Mouse (Mus musculus) midbrain, embryonic 16.5 days (tissue): ENCODE data around the gene Mettl23. TPM values are rescaled to one million over a fixed set of nuclear protein-coding genes. Genes with fewer than 3 reads are reported as not detected.
"Not testable (repeated sequence)": the region's sequence is repeated elsewhere in the genome, so short reads cannot be mapped to it uniquely, and the experiment has no call there.

ENCODE experiments used
- ATAC-seq: fragments of 200-750 bp; cut with Nextera tagmentation; 2 replicates; pipeline ENCODE4 v1.8.0; 2017; ENCODE audit warnings: moderate TSS enrichment
- H3K27ac ChIP-seq: fragments of 300-500 bp; sonication (generic); 2 replicates; pipeline ENCODE4 v1.5.1; 2014; ENCODE audit warnings: mild to moderate bottlenecking, low read length, mixed read lengths
- H3K27me3 ChIP-seq: fragments of 300-500 bp; sonication (generic); 2 replicates; pipeline ENCODE4 v1.6.1; 2014; ENCODE audit warnings: low read depth, low read length, mixed read lengths; ENCODE audit not compliant: control insufficient read depth, insufficient read depth
- H3K36me3 ChIP-seq: fragments of 300-500 bp; sonication (generic); 2 replicates; pipeline ENCODE4 v1.6.1; 2014; ENCODE audit warnings: mild to moderate bottlenecking, low read length, moderate library complexity, mixed read lengths; ENCODE audit not compliant: control insufficient read depth, insufficient read depth
- H3K4me1 ChIP-seq: fragments of 300-500 bp; sonication (generic); 2 replicates; pipeline ENCODE4 v1.6.1; 2014; ENCODE audit warnings: mild to moderate bottlenecking, low read length, mixed read lengths; ENCODE audit not compliant: control insufficient read depth, insufficient read depth
- H3K4me2 ChIP-seq: fragments of 300-500 bp; sonication (generic); 2 replicates; pipeline ENCODE4 v1.6.1; 2014; ENCODE audit warnings: mild to moderate bottlenecking, low read length, mixed read lengths
- H3K4me3 ChIP-seq: fragments of 300-500 bp; sonication (generic); 2 replicates; pipeline ENCODE4 v1.5.1; 2014; ENCODE audit warnings: low read depth, mild to moderate bottlenecking, low read length, moderate library complexity, mixed read lengths
- H3K9ac ChIP-seq: fragments of 300-500 bp; sonication (generic); 2 replicates; pipeline ENCODE4 v1.6.1; 2014; ENCODE audit warnings: low read depth, low read length, mixed read lengths
- H3K9me3 ChIP-seq: fragments of 300-500 bp; sonication (generic); replicated peaks from 2 replicates; pipeline ENCODE4 v1.6.1; 2014; ENCODE audit warnings: mild to moderate bottlenecking, low read length, mixed read lengths; ENCODE audit not compliant: control insufficient read depth, poor library complexity, severe bottlenecking
- WGBS: fragments of 180-500 bp; shearing (Covaris S2); extraction: QIAGEN DNeasy Blood & Tissue Kit; methylation state at CpG from one replicate; pipeline ENCODE4 v1.1.7; 2014; 5-methylcytosine and 5-hydroxymethylcytosine counted together
- polyA plus RNA-seq: library from polyadenylated mRNA; unstranded; fragments of >200 nt; fragmentation: Nextera tagmentation; extraction: Ambion mirVana; gene quantifications from 2 replicates; pipeline ENCODE4 v1.2.1, GENCODE M21; 2015

Gene Mettl23
- polyA plus RNA-seq, 1 experiment from 2014 or later: 67.4 TPM

- peaks cover 11% of the 10 kb centered on the region for H3K27me3 ChIP-seq
- not testable (repeated sequence) for H3K9me3 ChIP-seq, H3K4me2 ChIP-seq, H3K36me3 ChIP-seq, ATAC-seq, H3K27ac ChIP-seq, H3K4me1 ChIP-seq, H3K4me3 ChIP-seq, H3K9ac ChIP-seq
- 88% methylated on average over 10 of the region's 10 CpGs for WGBS
These were observed 59.5 kb downstream of the Mettl23 start for GRCm38 (mm10) chr11:116902588-116902987.

Other genes starting within 250 kb of the Mettl23 start
- gene Rhbdf2, start 216.3 kb upstream of the Mettl23 start, polyA plus RNA-seq: 0.93 and 1.2 TPM in 2 replicates
- gene Prcd, start 189.7 kb upstream of the Mettl23 start, polyA plus RNA-seq: 3.7 and 4.4 TPM in 2 replicates
- 26.4 and 29.3 TPM in 2 replicates for gene Cygb, start 189.0 kb upstream of the Mettl23 start, polyA plus RNA-seq
- 0.09 TPM in 1 of 2 replicates, not detected in the other for gene St6galnac1, start 67.8 kb upstream of the Mettl23 start, polyA plus RNA-seq
- gene Mxra7, start 15.2 kb upstream of the Mettl23 start, polyA plus RNA-seq: 21.8 and 22.6 TPM in 2 replicates
- 66.3 and 73.0 TPM in 2 replicates for gene Jmjd6, start 171 bp downstream of the Mettl23 start, polyA plus RNA-seq
- 56.1 and 56.2 TPM in 2 replicates for gene Mfsd11, start 9.2 kb downstream of the Mettl23 start, polyA plus RNA-seq
- 549 and 567 TPM in 2 replicates for gene Srsf2, start 9.8 kb downstream of the Mettl23 start, polyA plus RNA-seq
- 22.2 and 26.1 TPM in 2 replicates for gene Mgat5b, start 75.6 kb downstream of the Mettl23 start, polyA plus RNA-seq